Mouse (Mus musculus): ENCODE measurements around the gene Fam126a. TPM values are rescaled to one million over a fixed set of nuclear protein-coding genes. Genes with fewer than 3 reads are reported as not detected.

Gene Fam126a
- total RNA-seq, 2 experiments from 2014 or later: 46.6 to 58.4 TPM

GRCm38 (mm10) chr5:23999083-23999671 is 31.3 kb downstream of the Fam126a start:
- no peak for ATAC-seq (replicated peaks; ENCODE audit: low FRiP score, low TSS enrichment, poor library complexity, severe bottlenecking)

- no peak for ATAC-seq (replicated peaks; ENCODE audit: low FRiP score, low TSS enrichment, poor library complexity, severe bottlenecking)
Measured at GRCm38 (mm10) chr5:23995951-23996350, 34.5 kb downstream of the Fam126a start.

GRCm38 (mm10) chr5:23994929-23995328 is 35.6 kb downstream of the Fam126a start:
- ATAC-seq (replicated peaks; ENCODE audit: low FRiP score, low TSS enrichment, poor library complexity, severe bottlenecking): no peak

- no peak for ATAC-seq (replicated peaks; ENCODE audit: low FRiP score, low TSS enrichment, poor library complexity, severe bottlenecking)
Measured at GRCm38 (mm10) chr5:23994231-23994630, 36.3 kb downstream of the Fam126a start.

- no peak for ATAC-seq (replicated peaks; ENCODE audit: low FRiP score, low TSS enrichment, poor library complexity, severe bottlenecking)
Measured at GRCm38 (mm10) chr5:23993553-23993894, 37.0 kb downstream of the Fam126a start.

GRCm38 (mm10) chr5:23992876-23993552 is 37.5 kb downstream of the Fam126a start:
- no peak for ATAC-seq (replicated peaks; ENCODE audit: low FRiP score, low TSS enrichment, poor library complexity, severe bottlenecking)

- ATAC-seq (replicated peaks; ENCODE audit: low FRiP score, low TSS enrichment, poor library complexity, severe bottlenecking): no peak
Measured at GRCm38 (mm10) chr5:23990001-23990400, 40.5 kb downstream of the Fam126a start.

- ATAC-seq (replicated peaks; ENCODE audit: low FRiP score, low TSS enrichment, poor library complexity, severe bottlenecking): no peak
Measured at GRCm38 (mm10) chr5:23987792-23988191, 42.7 kb downstream of the Fam126a start.

- no peak for ATAC-seq (replicated peaks; ENCODE audit: low FRiP score, low TSS enrichment, poor library complexity, severe bottlenecking)
Measured at GRCm38 (mm10) chr5:23982081-23982480, 48.4 kb downstream of the Fam126a start.

GRCm38 (mm10) chr5:23978516-23978915 is 52.0 kb downstream of the Fam126a start:
- no peak for ATAC-seq (replicated peaks; ENCODE audit: low FRiP score, low TSS enrichment, poor library complexity, severe bottlenecking)

GRCm38 (mm10) chr5:23974994-23975575 is 55.4 kb downstream of the Fam126a start:
- ATAC-seq (replicated peaks; ENCODE audit: low FRiP score, low TSS enrichment, poor library complexity, severe bottlenecking): no peak

GRCm38 (mm10) chr5:23967705-23968104 is 62.8 kb downstream of the Fam126a start:
- peak; percentile 95 for ATAC-seq (replicated peaks; ENCODE audit: low FRiP score, low TSS enrichment, poor library complexity, severe bottlenecking)

- ATAC-seq (replicated peaks; ENCODE audit: low FRiP score, low TSS enrichment, poor library complexity, severe bottlenecking): no peak
Measured at GRCm38 (mm10) chr5:23964599-23965165, 65.8 kb downstream of the Fam126a start.

GRCm38 (mm10) chr5:23953047-23953446 is 77.4 kb downstream of the Fam126a start:
- ATAC-seq (replicated peaks; ENCODE audit: low FRiP score, low TSS enrichment, poor library complexity, severe bottlenecking): no peak

- no peak for ATAC-seq (replicated peaks; ENCODE audit: low FRiP score, low TSS enrichment, poor library complexity, severe bottlenecking)
Measured at GRCm38 (mm10) chr5:23948071-23948470, 82.4 kb downstream of the Fam126a start.

GRCm38 (mm10) chr5:23945056-23945455 is 85.4 kb downstream of the Fam126a start:
- no peak for ATAC-seq (replicated peaks; ENCODE audit: low FRiP score, low TSS enrichment, poor library complexity, severe bottlenecking)

- no peak for ATAC-seq (replicated peaks; ENCODE audit: low FRiP score, low TSS enrichment, poor library complexity, severe bottlenecking)
Measured at GRCm38 (mm10) chr5:23943534-23943933, 87.0 kb downstream of the Fam126a start.

GRCm38 (mm10) chr5:23923481-23924165 is 106.9 kb downstream of the Fam126a start:
- ATAC-seq (replicated peaks; ENCODE audit: low FRiP score, low TSS enrichment, poor library complexity, severe bottlenecking): peak; percentile 93

GRCm38 (mm10) chr5:23922516-23923291 is 107.8 kb downstream of the Fam126a start:
- ATAC-seq (replicated peaks; ENCODE audit: low FRiP score, low TSS enrichment, poor library complexity, severe bottlenecking): peak; percentile 93

Measured in megakaryocyte-erythroid progenitor cell, adult 5-6 weeks (primary cell).